Mouse (Mus musculus): Measurements from ENCODE around the gene Tob2. TPM values are rescaled to one million over a fixed set of nuclear protein-coding genes. Genes with fewer than 3 reads are reported as not detected.

Gene Tob2
- polyA plus RNA-seq, 1 experiment from 2014 or later, result 23.0 TPM

DNA sequence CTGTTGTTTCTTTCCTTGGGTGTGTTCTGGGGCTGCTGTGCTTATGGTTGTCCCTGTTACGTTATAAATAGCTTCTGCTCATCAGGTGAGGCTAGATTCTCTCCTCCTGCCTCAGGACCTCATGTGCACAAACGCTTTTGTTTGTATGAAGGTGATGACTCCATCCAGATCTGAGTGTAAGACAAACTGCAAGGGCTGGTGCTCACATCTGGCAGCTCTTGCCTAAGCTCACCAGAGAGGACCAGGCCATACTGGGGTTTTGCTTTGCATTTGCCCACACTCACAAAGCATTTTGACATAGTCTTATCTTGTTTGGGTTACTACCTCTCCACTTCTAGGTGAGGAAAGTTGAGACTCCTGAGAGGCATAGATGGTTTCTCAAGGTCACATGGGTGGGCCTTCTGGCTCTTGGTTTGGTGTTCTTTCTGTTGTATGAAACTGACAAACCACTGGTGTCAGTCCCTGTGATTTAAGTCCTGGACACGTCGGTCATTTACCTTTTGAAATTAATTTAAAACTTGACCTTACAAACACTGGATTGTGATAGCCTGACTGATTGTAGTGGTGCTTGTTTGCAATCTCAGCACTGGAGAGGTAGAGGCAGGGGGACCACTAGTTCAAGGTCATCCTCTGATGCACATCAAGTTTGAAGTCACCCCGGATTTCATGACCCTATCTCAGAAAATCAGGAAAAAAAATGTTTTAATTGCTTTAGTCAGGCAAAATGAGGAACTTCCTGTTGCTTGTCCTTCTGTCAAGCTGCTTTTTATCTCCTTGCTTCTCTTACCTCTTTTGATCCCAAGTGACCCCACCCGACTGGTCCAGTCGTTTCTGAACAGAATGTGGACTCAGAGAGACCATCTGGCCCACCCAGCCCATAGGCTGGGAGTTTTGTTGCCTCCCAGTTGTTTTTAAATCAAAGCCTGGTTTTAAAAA is 45.6 kb downstream of the Tob2 start:
- Histone ChIP-seq H3K4me3 (ENCODE audit: low read depth, low read length) (0 out of 2 replicates have a peak overlapping the region, but pooled peaks have one; percentile 66), H3K9ac (ENCODE audit: low read length) (peak overlapping the region; percentile 67; the same call in 1 of the 2 replicates), H3K4me2 (ENCODE audit: low read length) (peak overlapping the region; percentile 59), H3K27me3 (replicated peaks; ENCODE audit: control insufficient read depth, insufficient read depth, low read length) (no peaks in the 10 kb centered on the region), H3K27ac (ENCODE audit: low read depth) (no peak overlapping the region), H3K9me3 (ENCODE audit: control insufficient read depth, low read length) (no peaks in the 10 kb centered on the region), H3K36me3 (ENCODE audit: control insufficient read depth, insufficient read depth, low read length) (peaks cover 28% of the 10 kb centered on the region), H3K4me1 (replicated peaks; ENCODE audit: control insufficient read depth, insufficient read depth, low read length) (peaks cover 21% of the 10 kb centered on the region)
- no peak for DNase-seq (ENCODE audit: low spot score)
- ATAC-seq (replicated peaks; ENCODE audit: low FRiP score, low TSS enrichment, low read depth), result no peak
- WGBS, result 60% methylated on average over 7 of the region's 7 CpGs

DNA sequence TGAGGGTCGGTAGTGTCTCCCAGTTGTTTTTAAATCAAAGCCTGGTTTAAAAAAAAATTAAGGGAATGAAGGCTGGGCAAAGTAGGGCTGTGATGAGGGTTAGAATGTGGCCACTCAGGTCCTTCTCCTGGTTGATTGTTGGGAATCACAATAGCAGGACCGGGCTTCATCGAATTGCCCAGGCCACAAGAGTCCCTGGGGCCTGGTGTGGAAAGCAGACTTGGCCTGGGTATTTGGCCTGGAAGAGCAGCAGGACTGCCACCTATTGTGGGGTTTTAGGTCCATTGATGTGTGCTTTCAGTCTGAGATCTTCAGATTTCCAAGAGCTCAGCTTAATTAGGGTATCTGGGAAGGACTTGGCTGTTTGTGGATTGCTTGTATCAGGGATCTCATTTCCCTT is 46.3 kb downstream of the Tob2 start:
- peaks cover 21% of the 10 kb centered on the region for H3K4me1 ChIP-seq (replicated peaks; ENCODE audit: control insufficient read depth, insufficient read depth, low read length)
- DNase-seq (ENCODE audit: low spot score) (no peak), ATAC-seq (replicated peaks; ENCODE audit: low FRiP score, low TSS enrichment, low read depth) (no peak)
- no peak overlapping the region; the same call in 1 of the 2 replicates for H3K27ac ChIP-seq (ENCODE audit: low read depth)
- no peaks in the 10 kb centered on the region for H3K27me3 ChIP-seq (replicated peaks; ENCODE audit: control insufficient read depth, insufficient read depth, low read length)
- no peaks in the 10 kb centered on the region for H3K9me3 ChIP-seq (ENCODE audit: control insufficient read depth, low read length)
- peak overlapping the region; percentile 66 for H3K4me3 ChIP-seq (ENCODE audit: low read depth, low read length)
- peak overlapping the region; percentile 59 for H3K4me2 ChIP-seq (ENCODE audit: low read length)
- peak overlapping the region; percentile 67 for H3K9ac ChIP-seq (ENCODE audit: low read length)
- H3K36me3 ChIP-seq (ENCODE audit: control insufficient read depth, insufficient read depth, low read length), result peaks cover 23% of the 10 kb centered on the region
- 53% methylated on average over 3 of the region's 3 CpGs for WGBS

- H3K27ac ChIP-seq (ENCODE audit: low read depth), result peak overlapping the region; percentile 57
- H3K27me3 ChIP-seq (replicated peaks; ENCODE audit: control insufficient read depth, insufficient read depth, low read length), result no peaks in the 10 kb centered on the region
- peak overlapping the region; percentile 67 for H3K9ac ChIP-seq (ENCODE audit: low read length)
- H3K36me3 ChIP-seq (ENCODE audit: control insufficient read depth, insufficient read depth, low read length), result peaks cover 17% of the 10 kb centered on the region
- under 1% methylated on average over 26 of the region's 26 CpGs for WGBS
- peak; percentile 16 for ATAC-seq (replicated peaks; ENCODE audit: low FRiP score, low TSS enrichment, low read depth)
- peak overlapping the region; percentile 59 for H3K4me2 ChIP-seq (ENCODE audit: low read length)
- H3K4me3 ChIP-seq (ENCODE audit: low read depth, low read length), result peak overlapping the region; percentile 66
- H3K4me1 ChIP-seq (replicated peaks; ENCODE audit: control insufficient read depth, insufficient read depth, low read length), result peaks cover 21% of the 10 kb centered on the region
- no peaks in the 10 kb centered on the region for H3K9me3 ChIP-seq (ENCODE audit: control insufficient read depth, low read length)
- no peak for DNase-seq (ENCODE audit: low spot score)
Measured at GRCm38 (mm10) chr15:81811599-81811996, 47.0 kb downstream of the Tob2 start.

DNA sequence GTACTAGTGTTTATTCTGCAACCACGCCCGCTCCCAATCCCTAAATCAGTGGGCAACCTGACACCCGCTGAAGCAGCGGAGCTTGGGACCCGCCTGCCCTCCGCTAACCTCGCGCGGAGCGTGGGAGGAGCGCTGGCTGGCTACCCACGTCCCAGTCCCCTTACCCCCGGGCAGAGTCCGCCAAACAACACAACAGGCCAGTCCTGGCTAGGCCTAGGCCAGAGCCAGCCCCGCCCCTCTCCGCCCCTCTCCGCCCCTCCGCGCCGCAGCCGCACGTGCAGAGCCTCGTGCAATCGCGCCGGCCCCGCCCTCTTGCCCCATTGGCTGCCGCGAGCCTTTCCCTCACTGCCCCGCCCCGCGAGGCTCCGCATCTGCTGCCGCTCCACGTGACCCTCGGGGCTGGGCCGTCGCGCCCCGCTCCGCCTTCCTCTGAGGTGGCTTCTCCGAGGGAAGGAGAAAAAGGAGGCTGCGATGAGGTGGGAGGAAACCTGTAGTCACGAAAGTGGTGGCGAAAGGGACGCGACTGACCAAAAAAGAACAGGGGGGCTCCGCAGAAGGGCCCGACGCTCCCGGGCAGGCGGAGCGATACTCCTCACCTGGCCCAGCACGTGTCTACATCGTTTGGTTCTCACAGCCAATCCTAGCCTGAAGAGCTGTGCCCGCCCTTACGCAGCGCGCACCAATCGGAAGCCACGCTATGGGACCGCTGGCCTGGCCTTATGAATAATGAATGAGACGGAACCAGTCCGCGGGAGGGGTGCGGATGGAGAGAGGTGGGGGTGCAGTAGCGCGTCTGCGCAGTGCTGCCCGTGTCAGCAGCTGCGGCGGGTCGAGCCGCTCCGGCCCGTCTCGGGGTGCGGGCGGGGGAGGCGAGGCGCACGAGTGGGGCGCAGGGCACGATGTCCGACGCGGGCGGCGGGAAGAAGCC is 47.7 kb downstream of the Tob2 start:
- under 1% methylated on average over 79 of the region's 89 CpGs for WGBS
- Histone ChIP-seq H3K4me2 (ENCODE audit: low read length) (peak overlapping the region; percentile 59), H3K9ac (ENCODE audit: low read length) (peak overlapping the region; percentile 67), H3K27ac (ENCODE audit: low read depth) (peak overlapping the region; percentile 92), H3K9me3 (ENCODE audit: control insufficient read depth, low read length) (no peaks in the 10 kb centered on the region), H3K27me3 (replicated peaks; ENCODE audit: control insufficient read depth, insufficient read depth, low read length) (no peaks in the 10 kb centered on the region), H3K36me3 (ENCODE audit: control insufficient read depth, insufficient read depth, low read length) (peaks cover 12% of the 10 kb centered on the region), H3K4me3 (ENCODE audit: low read depth, low read length) (peak overlapping the region; percentile 66), H3K4me1 (replicated peaks; ENCODE audit: control insufficient read depth, insufficient read depth, low read length) (peaks cover 21% of the 10 kb centered on the region)
- peak; percentile 99 for DNase-seq (ENCODE audit: low spot score)
- ATAC-seq (replicated peaks; ENCODE audit: low FRiP score, low TSS enrichment, low read depth), result peak; percentile 98

DNA sequence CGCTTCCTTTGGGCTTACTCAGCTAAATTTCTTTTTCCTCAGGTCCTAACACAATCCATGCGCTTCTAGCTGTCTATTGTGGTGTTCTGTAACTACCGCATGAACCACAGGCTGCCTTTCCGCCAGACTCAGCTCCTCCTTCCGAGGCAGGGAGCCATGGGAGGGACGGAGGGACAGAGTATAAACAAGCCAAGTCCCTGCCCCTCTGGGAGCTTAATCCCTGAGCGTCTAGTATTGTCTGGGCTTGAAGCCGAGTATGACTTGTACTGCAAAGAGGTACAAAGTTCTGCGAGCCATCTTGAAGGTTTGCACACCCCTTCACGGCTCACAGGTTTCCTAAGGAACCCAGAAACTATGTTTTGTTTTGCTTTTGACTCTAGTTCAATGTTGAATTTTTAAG is 48.4 kb downstream of the Tob2 start:
- Histone ChIP-seq H3K4me1 (replicated peaks; ENCODE audit: control insufficient read depth, insufficient read depth, low read length) (peaks cover 24% of the 10 kb centered on the region), H3K4me2 (ENCODE audit: low read length) (peak overlapping the region; percentile 59), H3K36me3 (ENCODE audit: control insufficient read depth, insufficient read depth, low read length) (peaks cover 4% of the 10 kb centered on the region), H3K9me3 (ENCODE audit: control insufficient read depth, low read length) (no peaks in the 10 kb centered on the region), H3K27ac (ENCODE audit: low read depth) (peak overlapping the region; percentile 92), H3K4me3 (ENCODE audit: low read depth, low read length) (peak overlapping the region; percentile 66), H3K9ac (ENCODE audit: low read length) (peak overlapping the region; percentile 67), H3K27me3 (replicated peaks; ENCODE audit: control insufficient read depth, insufficient read depth, low read length) (no peaks in the 10 kb centered on the region)
- 0 out of 2 replicates have a peak, but pooled peaks have one; percentile 10 for ATAC-seq (replicated peaks; ENCODE audit: low FRiP score, low TSS enrichment, low read depth)
- DNase-seq (ENCODE audit: low spot score), result peak; percentile 80
- 2% methylated on average over 10 of the region's 10 CpGs for WGBS

DNA sequence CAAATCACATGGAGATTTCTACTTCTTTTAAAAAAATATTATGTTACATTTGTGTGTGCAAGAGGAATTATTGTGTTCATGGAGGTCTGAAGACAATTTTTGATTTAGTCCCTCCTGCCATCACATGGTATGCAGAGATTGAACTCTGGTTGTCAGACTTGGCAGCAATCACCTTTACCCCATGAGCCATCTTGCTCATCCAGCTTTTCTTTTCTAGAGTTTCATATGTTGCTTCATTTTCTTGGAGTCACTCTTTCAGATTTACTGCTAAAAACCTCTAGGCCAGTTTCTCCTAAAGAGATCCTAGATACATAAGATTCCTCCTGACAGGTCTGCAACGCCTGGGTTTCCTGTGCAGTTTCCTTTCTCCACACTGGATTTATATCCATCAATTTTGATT is 49.0 kb downstream of the Tob2 start:
- 24% methylated on average over 1 of the region's 1 CpGs for WGBS
- Histone ChIP-seq H3K4me3 (ENCODE audit: low read depth, low read length) (peak overlapping the region; percentile 66), H3K4me1 (replicated peaks; ENCODE audit: control insufficient read depth, insufficient read depth, low read length) (peaks cover 24% of the 10 kb centered on the region), H3K4me2 (ENCODE audit: low read length) (peak overlapping the region; percentile 59), H3K9ac (ENCODE audit: low read length) (peak overlapping the region; percentile 25; the same call in 1 of the 2 replicates), H3K36me3 (ENCODE audit: control insufficient read depth, insufficient read depth, low read length) (no peaks in the 10 kb centered on the region), H3K27ac (ENCODE audit: low read depth) (peak overlapping the region; percentile 92), H3K9me3 (ENCODE audit: control insufficient read depth, low read length) (no peaks in the 10 kb centered on the region), H3K27me3 (replicated peaks; ENCODE audit: control insufficient read depth, insufficient read depth, low read length) (no peaks in the 10 kb centered on the region)
- DNase-seq (ENCODE audit: low spot score) (no peak), ATAC-seq (replicated peaks; ENCODE audit: low FRiP score, low TSS enrichment, low read depth) (no peak)

DNA sequence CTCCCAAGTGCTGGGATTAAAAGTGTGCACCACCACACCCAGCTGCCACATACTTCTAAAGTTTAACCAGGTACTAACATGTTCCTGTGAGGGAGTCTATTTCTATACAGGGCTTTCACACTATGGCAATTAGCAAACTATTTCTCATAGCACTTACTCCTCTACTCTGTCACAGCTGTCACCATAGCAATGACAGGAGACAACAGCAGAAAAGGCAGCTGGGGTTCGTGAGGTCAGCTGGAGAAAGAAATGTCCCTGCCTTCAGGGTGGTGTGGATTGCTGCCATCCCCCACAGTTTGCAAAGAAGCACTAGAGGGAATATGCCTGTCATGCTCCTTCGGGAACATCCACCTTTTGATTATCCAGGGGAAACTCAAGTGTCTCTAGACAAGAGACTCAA is 49.8 kb downstream of the Tob2 start:
- 77% methylated on average over 2 of the region's 2 CpGs for WGBS
- H3K4me2 ChIP-seq (ENCODE audit: low read length), result no peak overlapping the region
- no peak overlapping the region for H3K4me3 ChIP-seq (ENCODE audit: low read depth, low read length)
- H3K36me3 ChIP-seq (ENCODE audit: control insufficient read depth, insufficient read depth, low read length), result no peaks in the 10 kb centered on the region
- no peaks in the 10 kb centered on the region for H3K9me3 ChIP-seq (ENCODE audit: control insufficient read depth, low read length)
- H3K9ac ChIP-seq (ENCODE audit: low read length), result no peak overlapping the region
- no peak for DNase-seq (ENCODE audit: low spot score)
- no peak overlapping the region for H3K27ac ChIP-seq (ENCODE audit: low read depth)
- H3K27me3 ChIP-seq (replicated peaks; ENCODE audit: control insufficient read depth, insufficient read depth, low read length), result no peaks in the 10 kb centered on the region
- peaks cover 24% of the 10 kb centered on the region for H3K4me1 ChIP-seq (replicated peaks; ENCODE audit: control insufficient read depth, insufficient read depth, low read length)
- ATAC-seq (replicated peaks; ENCODE audit: low FRiP score, low TSS enrichment, low read depth), result no peak

DNA sequence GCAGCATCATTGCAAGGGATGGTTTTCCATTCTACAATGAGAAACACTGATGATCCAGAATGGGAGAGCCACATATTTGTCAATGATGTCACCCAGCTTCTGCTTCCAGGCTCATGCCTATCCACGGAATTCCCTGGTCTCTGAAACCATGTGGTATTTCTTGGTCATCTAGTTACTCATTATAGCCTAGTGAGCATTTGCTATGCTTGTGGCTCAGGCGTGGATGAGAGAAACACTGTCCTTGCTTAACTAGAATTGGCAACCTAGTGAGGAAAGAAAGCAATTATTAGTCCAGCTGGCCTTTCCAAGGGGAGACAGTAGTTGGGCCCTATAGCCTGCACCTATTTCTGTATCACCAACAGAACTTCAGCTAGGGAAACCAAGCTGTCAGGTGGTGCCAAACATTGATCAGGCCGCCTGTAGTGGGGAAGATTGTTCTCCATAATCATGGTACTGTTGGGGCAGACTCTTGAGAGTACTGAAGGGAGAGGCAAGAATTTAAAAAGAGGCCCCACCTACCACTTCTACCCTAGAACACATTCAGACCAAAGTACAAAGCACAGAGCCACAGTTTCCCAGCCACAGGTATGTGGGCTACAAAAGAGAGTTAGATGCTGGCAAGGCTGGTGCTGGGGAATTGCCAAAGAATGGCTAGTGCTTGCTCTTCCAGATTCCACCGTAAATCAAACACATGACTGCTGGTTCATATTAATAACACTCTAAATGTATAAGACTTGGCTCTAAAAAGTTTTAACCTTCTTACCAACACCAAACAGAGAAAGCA is 51.8 kb downstream of the Tob2 start:
- 80% methylated on average over 4 of the region's 4 CpGs for WGBS
- H3K4me1 ChIP-seq (replicated peaks; ENCODE audit: control insufficient read depth, insufficient read depth, low read length), result peaks cover 23% of the 10 kb centered on the region
- H3K9ac ChIP-seq (ENCODE audit: low read length), result no peak overlapping the region
- H3K9me3 ChIP-seq (ENCODE audit: control insufficient read depth, low read length), result no peaks in the 10 kb centered on the region
- H3K4me3 ChIP-seq (ENCODE audit: low read depth, low read length), result no peak overlapping the region
- no peaks in the 10 kb centered on the region for H3K36me3 ChIP-seq (ENCODE audit: control insufficient read depth, insufficient read depth, low read length)
- no peak overlapping the region for H3K27ac ChIP-seq (ENCODE audit: low read depth)
- ATAC-seq (replicated peaks; ENCODE audit: low FRiP score, low TSS enrichment, low read depth) (no peak), DNase-seq (ENCODE audit: low spot score) (no peak)
- no peak overlapping the region for H3K4me2 ChIP-seq (ENCODE audit: low read length)
- no peaks in the 10 kb centered on the region for H3K27me3 ChIP-seq (replicated peaks; ENCODE audit: control insufficient read depth, insufficient read depth, low read length)

Data from intestine, embryonic 14.5 days (tissue).